Mouse (Mus musculus): Measurements from ENCODE around the gene Scamp3.
"Not testable (repeated sequence)": the region's sequence is repeated elsewhere in the genome, so short reads cannot be mapped to it uniquely, and the experiment has no call there.

The Scamp3 gene

GRCm38 (mm10) chr3:89199839-89200238, 22.6 kb downstream of the Scamp3 start:
- DNase-seq (ENCODE audit: low spot score in 2 of 2) = no peak

- DNase-seq (ENCODE audit: low spot score in 2 of 2) = peak; percentile 84 to 92
These were observed 25.2 kb downstream of the Scamp3 start, which contains the start of gene Gba for GRCm38 (mm10) chr3:89202253-89203141. Gene Gba (plus strand): TSS chr3:89202928.

- DNase-seq (ENCODE audit: low spot score in 2 of 2) = no peak
These were observed 25.9 kb downstream of the Scamp3 start for GRCm38 (mm10) chr3:89203142-89203514.

- no peak for DNase-seq (ENCODE audit: low spot score in 2 of 2)
These were observed 28.8 kb downstream of the Scamp3 start for GRCm38 (mm10) chr3:89206079-89206478.

- DNase-seq (ENCODE audit: low spot score in 2 of 2) = no peak
These were observed 29.4 kb downstream of the Scamp3 start for GRCm38 (mm10) chr3:89206695-89207094.

- DNase-seq (ENCODE audit: low spot score in 2 of 2) = no peak
These were observed 30.9 kb downstream of the Scamp3 start for GRCm38 (mm10) chr3:89208075-89208657.

GRCm38 (mm10) chr3:89208736-89209135, 31.5 kb downstream of the Scamp3 start:
- DNase-seq (ENCODE audit: low spot score in 2 of 2) = no peak

- DNase-seq (ENCODE audit: low spot score in 2 of 2) = no peak
These were observed 32.5 kb downstream of the Scamp3 start for GRCm38 (mm10) chr3:89209731-89210130.

- DNase-seq (ENCODE audit: low spot score in 2 of 2) = no peak
These were observed 32.9 kb downstream of the Scamp3 start for GRCm38 (mm10) chr3:89210162-89210561.

GRCm38 (mm10) chr3:89210731-89211130, 33.5 kb downstream of the Scamp3 start:
- DNase-seq (ENCODE audit: low spot score in 2 of 2) = no peak

- peak; percentile 93 for DNase-seq (ENCODE audit: low spot score in 2 of 2)
These were observed 36.7 kb downstream of the Scamp3 start for GRCm38 (mm10) chr3:89213803-89214530.

GRCm38 (mm10) chr3:89214681-89215411, 37.6 kb downstream of the Scamp3 start, which contains the start of gene Thbs3:
Gene Thbs3 (plus strand): TSS chr3:89215180.
- DNase-seq (ENCODE audit: low spot score in 2 of 2) = no peak

- DNase-seq (ENCODE audit: low spot score in 2 of 2) = peak; percentile 83 to 90
These were observed 38.6 kb downstream of the Scamp3 start for GRCm38 (mm10) chr3:89215853-89216252.

- not testable (repeated sequence) for DNase-seq (ENCODE audit: low spot score in 2 of 2)
These were observed 39.1 kb downstream of the Scamp3 start for GRCm38 (mm10) chr3:89216407-89216806.

GRCm38 (mm10) chr3:89218271-89218670, 41.0 kb downstream of the Scamp3 start:
- DNase-seq (ENCODE audit: low spot score in 2 of 2) = no peak

- no peak for DNase-seq (ENCODE audit: low spot score in 2 of 2)
These were observed 42.3 kb downstream of the Scamp3 start for GRCm38 (mm10) chr3:89219546-89219945.

GRCm38 (mm10) chr3:89221167-89221566, 43.9 kb downstream of the Scamp3 start:
- DNase-seq (ENCODE audit: low spot score in 2 of 2) = no peak

GRCm38 (mm10) chr3:89224796-89225195, 47.5 kb downstream of the Scamp3 start:
- DNase-seq (ENCODE audit: low spot score in 2 of 2) = no peak

- no peak for DNase-seq (ENCODE audit: low spot score in 2 of 2)
These were observed 48.1 kb downstream of the Scamp3 start for GRCm38 (mm10) chr3:89225321-89225815.

GRCm38 (mm10) chr3:89225918-89226317, 48.6 kb downstream of the Scamp3 start:
- DNase-seq (ENCODE audit: low spot score in 2 of 2) = peak in 1 of 2 experiments; percentile 60

GRCm38 (mm10) chr3:89226361-89226760, 49.1 kb downstream of the Scamp3 start:
- DNase-seq (ENCODE audit: low spot score in 2 of 2) = no peak
